Mouse (Mus musculus) cerebellum, adult 2 months (tissue): ENCODE data around the gene 4922502D21Rik. TPM values are rescaled to one million over a fixed set of nuclear protein-coding genes. Genes with fewer than 3 reads are reported as not detected.

Experiments
- DNase-seq, 2 experiments: peaks; one replicate each; pipeline ENCODE4 v3.0.0; 2021
- H3K27ac ChIP-seq: fragments of 200-500 bp; 2 replicates; pipeline ENCODE4 v1.5.1; 2012; ENCODE audit warnings: low read length, control low read depth, inconsistent platforms; ENCODE audit not compliant: insufficient read depth
- H3K27me3 ChIP-seq: fragments of 200-500 bp; 2 replicates; pipeline ENCODE4 v1.6.1; 2012; ENCODE audit warnings: inconsistent platforms, mild to moderate bottlenecking, low read length, moderate library complexity; ENCODE audit not compliant: control insufficient read depth, insufficient read depth
- H3K4me1 ChIP-seq: fragments of 200-500 bp; 2 replicates; pipeline ENCODE4 v1.6.1; 2011; ENCODE audit warnings: low read length; ENCODE audit not compliant: control insufficient read depth, insufficient read depth
- H3K4me3 ChIP-seq: fragments of 200-500 bp; replicated peaks from 2 replicates; pipeline ENCODE3; 2011; ENCODE audit warnings: mild to moderate bottlenecking, low read depth, low read length, control low read depth; ENCODE audit not compliant: insufficient read depth
- CTCF ChIP-seq: fragments of 200-500 bp; IDR thresholded peaks from 2 replicates; pipeline ENCODE4 v1.5.1; 2011; ENCODE audit warnings: low read depth, mild to moderate bottlenecking, control low read depth, low read length, moderate library complexity, borderline replicate concordance; ENCODE audit not compliant: insufficient read depth
- POLR2A ChIP-seq: fragments of 200-500 bp; IDR thresholded peaks from 2 replicates; pipeline ENCODE4 v1.6.1; 2011; ENCODE audit warnings: low read length, control low read depth, borderline replicate concordance; ENCODE audit not compliant: insufficient read depth
- WGBS: fragments of 180-500 bp; shearing (Covaris S2); methylation state at CpG from one replicate; pipeline ENCODE4 v1.1.7; 2018; 5-methylcytosine and 5-hydroxymethylcytosine counted together
- polyA plus RNA-seq: library from polyadenylated mRNA; depleted of rRNA; stranded (reverse); fragments of >200 nt; gene quantifications from 2 replicates; pipeline ENCODE4 v1.2.3, GENCODE M21; 2012; rRNA removed

4922502D21Rik gene
- not detected in 2 replicates for polyA plus RNA-seq

- no peaks in the 10 kb centered on the region for H3K4me1 ChIP-seq
- no peaks in the 10 kb centered on the region for H3K27me3 ChIP-seq
- no peak for DNase-seq
- TF ChIP-seq POLR2A (no peak), CTCF (no peak)
- whole genome bisulfite sequencing: 43% methylated on average over 11 of the region's 11 CpGs
- no peak within 1 kb of the TSS for H3K4me3 ChIP-seq
- no peak within 1 kb of the TSS for H3K27ac ChIP-seq
Observed at GRCm38 (mm10) chr6:129331610-129332009, at the start of gene 4922502D21Rik. Gene 4922502D21Rik (minus strand): TSS chr6:129331796.

DNA sequence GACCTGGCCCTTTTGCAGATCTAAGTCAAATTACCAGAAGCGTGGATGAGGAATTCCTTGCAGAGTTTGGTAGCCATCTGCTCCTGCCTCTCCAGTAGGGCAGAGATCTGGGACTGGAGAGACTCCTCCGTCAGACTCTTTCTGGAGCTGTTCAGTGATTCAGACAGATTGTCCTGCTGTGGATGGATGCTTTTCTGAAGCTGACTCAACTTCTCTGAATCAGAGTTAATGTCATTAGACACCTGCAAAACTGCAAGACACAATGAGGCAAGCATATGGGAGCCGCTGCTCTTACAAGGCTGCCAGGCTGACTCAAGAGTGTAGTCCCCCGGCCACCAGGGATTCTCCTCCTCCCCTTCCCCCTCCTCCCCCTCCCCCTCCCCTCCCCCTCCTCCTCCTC lies 48.9 kb upstream of the 4922502D21Rik start:
- H3K27ac ChIP-seq: no peak overlapping the region
- no peaks in the 10 kb centered on the region for H3K27me3 ChIP-seq
- 16% methylated on average over 4 of the region's 4 CpGs for WGBS
- TF ChIP-seq CTCF (no peak), POLR2A (no peak)
- no peak for DNase-seq
- no peaks in the 10 kb centered on the region for H3K4me1 ChIP-seq
- no peak overlapping the region for H3K4me3 ChIP-seq

DNA sequence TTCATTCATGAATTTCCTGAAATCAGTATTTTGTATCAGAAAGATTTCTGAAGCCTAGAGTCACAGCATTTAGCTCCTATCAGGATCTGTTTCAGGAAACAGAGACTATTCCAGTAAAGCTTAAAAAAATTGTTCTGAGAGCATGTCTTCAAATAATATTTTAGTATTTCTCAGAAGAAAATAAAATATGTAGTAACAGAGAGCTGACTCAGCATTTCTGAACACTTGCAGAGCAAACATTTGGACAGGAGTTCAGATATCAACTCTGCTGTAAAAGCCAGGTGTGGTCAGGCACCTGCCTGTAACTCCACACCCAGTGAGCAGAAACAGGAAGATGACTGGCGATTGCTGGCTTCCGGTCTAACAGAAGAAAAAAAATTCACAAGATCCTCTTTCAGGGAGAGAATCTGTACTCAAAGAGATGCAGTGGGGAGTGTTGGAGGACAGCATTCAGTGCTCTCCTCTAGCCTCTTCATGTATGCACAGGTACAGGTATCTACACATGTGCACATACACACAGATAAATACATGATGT lies 43.4 kb upstream of the 4922502D21Rik start:
- no peak for TF ChIP-seq POLR2A
- no peak for TF ChIP-seq CTCF
- DNase-seq: no peak
- no peak overlapping the region for H3K4me3 ChIP-seq
- WGBS: 93% methylated on average over 2 of the region's 2 CpGs
- no peak overlapping the region for H3K27ac ChIP-seq
- H3K27me3 ChIP-seq: no peaks in the 10 kb centered on the region
- no peaks in the 10 kb centered on the region for H3K4me1 ChIP-seq

- Histone ChIP-seq H3K4me1 (no peaks in the 10 kb centered on the region), H3K27me3 (no peaks in the 10 kb centered on the region), H3K4me3 (no peak overlapping the region), H3K27ac (no peak overlapping the region)
- 79% methylated on average over 7 of the region's 7 CpGs for WGBS
- TF ChIP-seq POLR2A: no peak
- no peak for DNase-seq
Observed at GRCm38 (mm10) chr6:129369374-129370132, 38.0 kb upstream of the 4922502D21Rik start.

GRCm38 (mm10) chr6:129365959-129366359 lies 34.4 kb upstream of the 4922502D21Rik start:
- H3K27ac ChIP-seq: no peak overlapping the region
- TF ChIP-seq POLR2A (no peak), CTCF (peak; percentile 51; the same call in 1 of the 2 replicates)
- H3K27me3 ChIP-seq: no peaks in the 10 kb centered on the region
- no peaks in the 10 kb centered on the region for H3K4me1 ChIP-seq
- no peak overlapping the region for H3K4me3 ChIP-seq
- WGBS: 11% methylated on average over 6 of the region's 6 CpGs
- DNase-seq: peak; percentile 14 to 16

DNA sequence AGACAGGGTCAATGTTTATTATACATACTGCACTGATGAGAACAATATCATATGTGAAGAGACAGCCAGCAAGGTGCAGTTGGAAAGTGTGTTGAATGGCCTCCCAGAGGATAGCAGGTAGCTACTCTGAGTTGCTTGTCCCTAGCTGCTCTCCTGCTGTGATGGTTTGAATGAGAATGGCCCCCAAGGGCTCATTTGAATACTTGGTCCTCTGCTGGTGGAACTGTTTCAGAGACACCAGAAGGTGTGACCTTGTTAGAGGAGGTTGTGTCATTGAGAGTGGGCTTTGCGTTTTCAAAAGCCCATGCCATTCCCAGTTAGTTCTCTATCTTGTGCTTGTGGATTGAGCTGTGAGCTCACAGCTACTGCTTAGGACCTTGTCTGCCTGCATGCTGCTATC lies 32.3 kb upstream of the 4922502D21Rik start:
- DNase-seq: no peak
- 15% methylated on average over 1 of the region's 1 CpGs for WGBS

DNA sequence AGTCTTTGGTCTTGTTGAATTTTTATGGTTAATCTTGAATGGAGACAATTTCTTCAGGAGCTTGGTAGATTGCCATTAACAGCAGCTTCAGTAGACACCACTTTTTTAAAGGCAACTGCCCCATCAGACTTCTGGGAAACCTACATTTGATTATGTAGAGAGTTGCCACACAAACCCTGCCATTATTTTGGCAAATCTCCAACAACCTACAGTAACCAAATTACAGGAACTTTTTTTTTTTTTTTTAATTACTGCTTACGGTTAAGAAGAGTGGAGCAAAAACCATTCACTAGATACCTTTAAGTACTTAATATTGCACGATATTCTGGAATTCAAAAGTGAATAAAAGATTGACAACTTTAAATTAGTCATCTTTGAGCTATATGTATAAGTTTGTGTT lies 27.9 kb upstream of the 4922502D21Rik start:
- Histone ChIP-seq H3K4me3 (no peak overlapping the region), H3K4me1 (no peaks in the 10 kb centered on the region), H3K27me3 (no peaks in the 10 kb centered on the region), H3K27ac (no peak overlapping the region)
- 89% methylated on average over 2 of the region's 2 CpGs for WGBS
- DNase-seq: no peak
- TF ChIP-seq CTCF (no peak), POLR2A (no peak)

More for the DNA sequence above, 32.3 kb upstream of the 4922502D21Rik start:
- no peak overlapping the region for H3K27ac ChIP-seq
- H3K4me1 ChIP-seq: no peaks in the 10 kb centered on the region
- no peak overlapping the region for H3K4me3 ChIP-seq
- no peaks in the 10 kb centered on the region for H3K27me3 ChIP-seq
- TF ChIP-seq POLR2A (no peak), CTCF (no peak)

GRCm38 (mm10) chr6:129356430-129356829 lies 24.8 kb upstream of the 4922502D21Rik start:
- no peaks in the 10 kb centered on the region for H3K4me1 ChIP-seq
- no peak overlapping the region for H3K27ac ChIP-seq
- TF ChIP-seq CTCF (no peak), POLR2A (no peak)
- no peak overlapping the region for H3K4me3 ChIP-seq
- H3K27me3 ChIP-seq: no peaks in the 10 kb centered on the region
- DNase-seq: no peak
